Mouse (Mus musculus) embryonic facial prominence, embryonic 14.5 days (tissue): ENCODE results near the gene Marcksl1. TPM values are rescaled to one million over a fixed set of nuclear protein-coding genes. Genes with fewer than 3 reads are reported as not detected.

Source experiments
- ATAC-seq: fragments of 200-750 bp; cut with Nextera tagmentation; 2 replicates; pipeline ENCODE4 v1.8.0; 2017; ENCODE audit warnings: low read depth, moderate number of reproducible peaks, moderate TSS enrichment
- DNase-seq: peaks from one replicate; pipeline ENCODE4 v3.0.0-alpha.2; 2015; ENCODE audit warnings: low spot score
- H3K27ac ChIP-seq: fragments of 300-500 bp; sonication (generic); replicated peaks from 2 replicates; pipeline ENCODE4 v1.5.1; 2014; ENCODE audit warnings: low read depth, mild to moderate bottlenecking, low read length, moderate library complexity
- H3K27me3 ChIP-seq: fragments of 300-500 bp; sonication (generic); replicated peaks from 2 replicates; pipeline ENCODE4 v1.6.1; 2014; ENCODE audit warnings: low read length; ENCODE audit not compliant: control insufficient read depth, insufficient read depth
- H3K36me3 ChIP-seq: fragments of 300-500 bp; sonication (generic); 2 replicates; pipeline ENCODE4 v1.6.1; 2014; ENCODE audit warnings: low read length, mixed read lengths; ENCODE audit not compliant: control insufficient read depth, insufficient read depth
- H3K4me1 ChIP-seq: fragments of 300-500 bp; sonication (generic); 2 replicates; pipeline ENCODE4 v1.6.1; 2014; ENCODE audit warnings: antibody characterized with exemption, low read length; ENCODE audit not compliant: control insufficient read depth, insufficient read depth
- H3K4me2 ChIP-seq: fragments of 300-500 bp; sonication (generic); 2 replicates; pipeline ENCODE4 v1.6.1; 2014; ENCODE audit warnings: low read depth, mild to moderate bottlenecking, low read length, moderate library complexity, mixed read lengths
- H3K4me3 ChIP-seq: fragments of 300-500 bp; sonication (generic); 2 replicates; pipeline ENCODE4 v1.5.1; 2014; ENCODE audit warnings: low read depth, mild to moderate bottlenecking, low read length
- H3K9ac ChIP-seq: fragments of 300-500 bp; sonication (generic); 2 replicates; pipeline ENCODE4 v1.6.1; 2014; ENCODE audit warnings: low read depth, mild to moderate bottlenecking, low read length, moderate library complexity, mixed read lengths
- H3K9me3 ChIP-seq: fragments of 300-500 bp; sonication (generic); 2 replicates; pipeline ENCODE4 v1.6.1; 2016; ENCODE audit warnings: low read length; ENCODE audit not compliant: control insufficient read depth
- WGBS: fragments of 180-500 bp; shearing (Covaris S2); extraction: QIAGEN DNeasy Blood & Tissue Kit; methylation state at CpG from one replicate; pipeline ENCODE4 v1.1.7; 2014; 5-methylcytosine and 5-hydroxymethylcytosine counted together
- polyA plus RNA-seq: library from polyadenylated mRNA; unstranded; fragments of >200 nt; fragmentation: Nextera tagmentation; extraction: Ambion mirVana; gene quantifications from 2 replicates; pipeline ENCODE4 v1.2.1, GENCODE M21; 2014

The Marcksl1 gene
- polyA plus RNA-seq, 1 experiment from 2014 or later: 488 TPM

DNA sequence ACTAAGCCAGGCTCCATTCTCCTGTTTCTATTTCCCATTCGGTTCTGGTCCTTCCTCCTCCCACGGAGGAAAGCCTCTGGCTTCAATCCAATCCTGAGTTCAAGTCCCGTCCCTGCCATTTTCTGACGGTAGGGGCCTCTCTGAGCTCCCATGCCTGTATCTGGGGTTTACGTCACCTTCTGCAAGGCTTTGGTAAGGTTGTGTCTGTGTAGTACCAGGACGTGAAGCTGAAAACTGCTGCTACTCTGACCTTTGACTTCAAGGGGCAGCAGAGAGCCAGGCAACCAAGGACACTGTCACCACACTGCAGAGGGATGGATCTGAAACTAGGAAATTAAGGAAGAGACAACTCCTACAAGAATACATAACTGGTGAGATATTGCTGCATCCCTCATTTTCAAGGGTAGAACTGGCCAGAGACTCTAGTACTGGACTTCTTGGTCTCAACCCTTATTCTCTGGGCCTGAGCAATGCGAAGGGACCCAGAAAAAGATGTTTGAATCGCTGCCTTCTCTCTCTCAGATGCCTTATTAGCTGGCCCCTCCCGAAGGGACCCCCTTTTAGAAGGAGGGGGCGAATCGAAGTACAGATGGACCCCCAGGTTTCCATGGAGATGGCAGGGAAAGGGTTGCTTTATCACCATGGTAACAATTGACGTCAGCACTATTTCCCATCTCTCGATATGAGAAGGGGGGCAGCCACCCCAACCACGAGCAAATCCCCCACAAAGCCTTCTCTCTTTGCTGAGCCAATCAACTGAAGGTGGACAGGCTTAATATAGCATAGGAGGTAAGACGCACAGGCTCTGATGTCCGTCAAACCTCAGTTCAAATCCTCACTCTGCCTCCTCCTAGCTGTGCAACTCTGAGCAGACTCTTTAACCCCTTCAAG, 17.5 kb upstream of the Marcksl1 start:
- Histone ChIP-seq H3K4me2 (peak overlapping the region; percentile 28; the same call in 1 of the 2 replicates), H3K27me3 (peaks cover 18% of the 10 kb centered on the region), H3K4me1 (0 out of 2 replicates have a peak, but pooled peaks cover 3% of the 10 kb centered on the region), H3K27ac (no peak overlapping the region), H3K9ac (peak overlapping the region; percentile 34; the same call in 1 of the 2 replicates), H3K9me3 (no peaks in the 10 kb centered on the region), H3K4me3 (no peak overlapping the region), H3K36me3 (no peaks in the 10 kb centered on the region)
- DNase-seq (peak; percentile 39), ATAC-seq (no peak)
- WGBS: 28% methylated on average over 16 of the region's 16 CpGs

DNA sequence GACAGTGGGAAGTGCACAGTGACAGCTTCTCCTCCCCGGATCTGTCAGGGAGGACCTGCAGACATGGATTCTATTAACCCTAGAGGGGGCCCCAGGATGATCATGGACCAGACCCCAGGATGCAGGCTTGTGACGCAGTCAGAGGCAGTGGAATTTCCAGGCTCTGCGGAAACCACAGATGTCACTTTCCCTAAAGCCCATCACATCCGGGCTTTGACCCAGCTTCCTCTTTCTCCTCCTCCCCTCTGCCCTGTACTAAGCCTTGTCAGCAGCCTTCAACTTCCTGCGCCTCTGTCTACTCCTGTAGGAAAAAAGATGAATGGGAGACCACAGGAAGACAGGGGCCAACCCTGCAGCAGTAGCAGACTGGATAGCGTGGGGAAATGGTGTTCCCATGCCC, 16.8 kb upstream of the Marcksl1 start:
- no peak overlapping the region for H3K27ac ChIP-seq
- H3K36me3 ChIP-seq: no peaks in the 10 kb centered on the region
- 23% methylated on average over 6 of the region's 6 CpGs for WGBS
- H3K9me3 ChIP-seq: no peaks in the 10 kb centered on the region
- H3K4me2 ChIP-seq: peak overlapping the region; percentile 28; the same call in 1 of the 2 replicates
- peaks cover 11% of the 10 kb centered on the region for H3K27me3 ChIP-seq
- H3K4me3 ChIP-seq: no peak overlapping the region
- 0 out of 2 replicates have a peak, but pooled peaks cover 6% of the 10 kb centered on the region for H3K4me1 ChIP-seq
- H3K9ac ChIP-seq: peak overlapping the region; percentile 34; the same call in 1 of the 2 replicates
- DNase-seq (peak; percentile 50), ATAC-seq (no peak)

DNA sequence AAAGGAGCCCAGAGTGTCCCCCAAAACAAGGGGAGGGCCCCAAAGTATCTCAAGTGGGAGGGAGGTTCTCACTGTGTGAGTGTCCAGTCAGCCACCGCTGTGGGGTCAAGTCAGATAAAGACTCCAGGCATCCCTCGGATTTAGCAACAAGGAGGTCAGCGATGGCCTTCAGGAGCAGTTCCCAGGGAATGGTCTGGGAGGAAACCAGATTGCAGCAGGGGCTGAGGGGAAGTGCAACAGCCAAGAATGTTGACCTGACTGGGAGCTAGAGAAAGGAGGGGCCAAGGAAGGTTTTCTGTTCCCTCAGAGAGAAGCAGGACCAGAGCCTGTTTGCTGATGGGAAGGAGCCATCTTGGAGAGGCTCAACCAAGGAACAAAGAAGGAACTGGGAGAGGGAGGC, 14.4 kb upstream of the Marcksl1 start:
- Histone ChIP-seq H3K9ac (no peak overlapping the region), H3K36me3 (no peaks in the 10 kb centered on the region), H3K9me3 (no peaks in the 10 kb centered on the region), H3K4me3 (no peak overlapping the region), H3K27ac (no peak overlapping the region), H3K4me2 (no peak overlapping the region), H3K4me1 (0 out of 2 replicates have a peak, but pooled peaks cover 11% of the 10 kb centered on the region), H3K27me3 (no peaks in the 10 kb centered on the region)
- 69% methylated on average over 3 of the region's 3 CpGs for WGBS
- DNase-seq (no peak), ATAC-seq (no peak)

DNA sequence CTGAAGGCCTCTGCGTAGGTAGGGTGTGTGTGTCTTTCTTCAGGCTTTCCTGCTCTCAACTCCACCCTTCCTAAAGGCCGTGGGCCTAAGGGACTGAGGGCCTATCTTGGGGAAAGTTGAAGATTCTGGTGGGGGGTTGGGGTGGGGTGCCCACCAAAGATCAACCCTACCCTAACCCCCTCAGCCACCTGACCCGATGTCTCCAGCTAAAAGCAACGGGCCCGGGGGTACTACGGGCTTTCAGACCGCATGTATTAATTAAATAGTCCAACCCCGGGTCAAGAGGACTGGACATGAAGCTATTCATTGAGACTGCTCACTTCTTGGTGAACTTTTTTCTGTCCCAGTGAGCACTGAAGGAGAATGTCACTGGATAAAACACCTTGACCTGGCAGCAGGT, 13.4 kb upstream of the Marcksl1 start:
- H3K4me3 ChIP-seq: peak overlapping the region; percentile 51
- WGBS: 77% methylated on average over 8 of the region's 8 CpGs
- ATAC-seq (no peak), DNase-seq (no peak)
- peak overlapping the region; percentile 72 for H3K27ac ChIP-seq
- no peaks in the 10 kb centered on the region for H3K27me3 ChIP-seq
- no peaks in the 10 kb centered on the region for H3K36me3 ChIP-seq
- H3K9ac ChIP-seq: no peak overlapping the region
- 0 out of 2 replicates have a peak, but pooled peaks cover 11% of the 10 kb centered on the region for H3K4me1 ChIP-seq
- H3K9me3 ChIP-seq: no peaks in the 10 kb centered on the region
- peak overlapping the region; percentile 68 for H3K4me2 ChIP-seq

DNA sequence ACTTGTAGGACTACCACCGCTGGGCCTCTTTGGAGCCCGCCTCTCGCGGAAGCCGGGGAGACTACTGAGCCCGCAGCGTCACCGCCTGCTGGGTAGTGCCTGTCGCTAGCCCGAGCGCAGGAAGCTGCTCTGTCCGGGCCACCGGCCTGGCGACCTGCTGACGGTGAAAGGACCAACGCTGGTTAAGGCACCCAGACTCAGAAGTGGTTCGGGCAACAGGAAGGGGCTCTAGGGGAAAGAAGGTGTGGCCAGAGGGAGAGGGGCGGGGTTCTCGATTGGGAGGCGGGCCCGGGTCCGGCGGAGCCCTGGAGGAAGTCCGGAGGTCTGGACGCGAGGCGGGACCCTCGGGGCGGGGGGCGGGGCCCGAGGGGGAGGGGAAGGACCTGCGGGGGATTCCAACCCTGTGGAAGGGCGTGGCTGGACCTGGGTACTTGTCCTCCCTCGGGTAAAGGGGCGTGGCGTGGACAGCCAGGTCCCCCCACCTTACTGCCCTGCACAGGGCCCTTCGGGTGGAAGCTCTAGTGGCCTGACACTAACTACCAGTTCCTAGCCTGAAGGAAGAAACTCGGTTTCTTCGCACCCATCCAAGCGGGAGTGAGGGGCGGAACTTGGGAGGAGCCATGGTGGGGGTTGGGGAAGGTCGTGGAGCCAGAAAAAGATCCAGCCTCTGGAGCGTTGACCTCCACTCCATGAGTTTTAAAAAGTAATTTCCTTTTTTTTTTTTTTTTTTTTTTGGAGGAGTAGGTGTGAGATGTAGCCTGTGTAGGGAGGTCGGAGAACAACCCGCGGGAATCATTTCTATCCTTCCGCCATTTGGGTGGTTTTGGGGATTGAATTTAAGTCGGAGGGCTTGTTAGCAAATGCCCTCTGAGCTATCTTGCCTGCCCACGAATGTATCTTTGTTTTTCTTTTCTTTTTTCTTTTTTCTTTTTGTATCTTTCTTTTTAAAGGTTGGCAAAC, 12.5 kb upstream of the Marcksl1 start:
- Histone ChIP-seq H3K4me3 (peak overlapping the region; percentile 51), H3K27ac (peak overlapping the region; percentile 72), H3K4me2 (peak overlapping the region; percentile 68), H3K36me3 (no peaks in the 10 kb centered on the region), H3K9ac (peak overlapping the region; percentile 63), H3K27me3 (no peaks in the 10 kb centered on the region), H3K4me1 (0 out of 2 replicates have a peak, but pooled peaks cover 11% of the 10 kb centered on the region), H3K9me3 (no peaks in the 10 kb centered on the region)
- DNase-seq (peak; percentile 93), ATAC-seq (peak; percentile 90)
- 3% methylated on average over 35 of the region's 49 CpGs for WGBS

GRCm38 (mm10) chr4:129502327-129502888, 11.0 kb upstream of the Marcksl1 start:
- Histone ChIP-seq H3K9me3 (no peaks in the 10 kb centered on the region), H3K4me1 (0 out of 2 replicates have a peak, but pooled peaks cover 8% of the 10 kb centered on the region), H3K36me3 (no peaks in the 10 kb centered on the region), H3K27me3 (no peaks in the 10 kb centered on the region), H3K4me2 (no peak overlapping the region), H3K4me3 (no peak overlapping the region), H3K27ac (no peak overlapping the region), H3K9ac (no peak overlapping the region)
- DNase-seq (no peak), ATAC-seq (no peak)
- 65% methylated on average over 9 of the region's 9 CpGs for WGBS

- ATAC-seq: no peak
- DNase-seq: no peak
- Histone ChIP-seq H3K27me3 (no peaks in the 10 kb centered on the region), H3K27ac (no peak overlapping the region; the same call in 1 of the 2 replicates), H3K4me1 (0 out of 2 replicates have a peak, but pooled peaks cover 8% of the 10 kb centered on the region), H3K36me3 (no peaks in the 10 kb centered on the region), H3K9ac (no peak overlapping the region), H3K4me2 (no peak overlapping the region), H3K4me3 (no peak overlapping the region), H3K9me3 (no peaks in the 10 kb centered on the region)
- 52% methylated on average over 11 of the region's 11 CpGs for WGBS
These were observed 10.4 kb upstream of the Marcksl1 start for GRCm38 (mm10) chr4:129502901-129503444.

DNA sequence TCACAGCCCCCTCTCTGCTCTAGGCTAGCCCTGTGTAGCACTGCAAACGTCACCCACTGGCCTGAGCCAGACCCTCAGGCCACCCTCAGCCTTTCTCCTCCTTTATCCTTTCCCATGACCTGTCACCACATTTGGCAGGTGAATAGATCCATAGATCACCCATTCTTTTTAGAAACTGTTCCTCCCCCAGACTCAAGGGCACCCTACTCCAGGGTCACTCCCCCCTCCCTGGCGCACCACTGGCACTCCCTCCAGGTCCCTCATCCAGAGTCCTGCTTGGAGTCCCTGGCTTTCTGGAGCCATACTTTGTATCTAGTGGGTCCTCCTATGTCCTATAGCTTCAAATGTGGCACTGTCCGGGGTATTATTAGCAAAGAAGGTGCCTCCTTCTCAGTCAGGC, 7.9 kb upstream of the Marcksl1 start:
- ATAC-seq: no peak
- Histone ChIP-seq H3K36me3 (no peaks in the 10 kb centered on the region), H3K4me2 (no peak overlapping the region), H3K4me1 (0 out of 2 replicates have a peak, but pooled peaks cover 8% of the 10 kb centered on the region), H3K27me3 (no peaks in the 10 kb centered on the region), H3K4me3 (no peak overlapping the region), H3K9me3 (no peaks in the 10 kb centered on the region), H3K27ac (no peak overlapping the region), H3K9ac (no peak overlapping the region)
- no peak for DNase-seq
- WGBS: 82% methylated on average over 3 of the region's 3 CpGs
